Mouse (Mus musculus): ENCODE data around the gene Gm20897. TPM values are rescaled to one million over a fixed set of nuclear protein-coding genes. Genes with fewer than 3 reads are reported as not detected.
"Not testable (repeated sequence)": the region's sequence is repeated elsewhere in the genome, so short reads cannot be mapped to it uniquely, and the experiment has no call there.

The Gm20897 gene
- not detected in 2 replicates for polyA plus RNA-seq (2015; fragmentation: Nextera tagmentation; extraction: Ambion mirVana)

DNA sequence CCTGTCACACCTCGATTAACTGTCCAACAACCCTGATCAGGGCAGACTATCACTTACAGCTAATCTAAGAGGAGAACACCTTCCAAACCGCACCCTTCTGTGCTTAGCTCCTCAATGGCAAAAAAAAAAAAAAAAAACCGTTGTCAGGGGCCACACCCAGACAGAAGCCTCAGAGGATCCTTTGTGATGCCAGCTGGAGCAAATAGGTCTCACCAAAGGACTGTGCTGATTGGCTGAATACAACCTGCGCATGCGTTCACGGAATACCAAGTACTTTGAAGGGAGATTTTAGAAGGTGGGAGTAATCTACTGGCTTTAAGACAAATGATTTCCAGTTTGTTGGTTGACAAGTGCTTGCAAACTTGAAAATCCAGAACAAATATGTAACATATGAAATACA, at the start of gene Gm20897:
Gene Gm20897, minus strand, starts transcription at position 101 of the 400 bp plus-strand sequence.
- not testable (repeated sequence) for H3K9me3 ChIP-seq (ENCODE audit: control insufficient read depth, low read length); ATAC-seq (ENCODE audit: low FRiP score, low TSS enrichment); H3K4me3 ChIP-seq (ENCODE audit: low read depth, low read length); DNase-seq (ENCODE audit: low spot score); H3K27ac ChIP-seq (replicated peaks); H3K27me3 ChIP-seq (ENCODE audit: control insufficient read depth, insufficient read depth, low read length); H3K4me1 ChIP-seq (replicated peaks; ENCODE audit: control insufficient read depth, insufficient read depth); H3K36me3 ChIP-seq (ENCODE audit: control insufficient read depth, insufficient read depth, low read length); H3K9ac ChIP-seq (ENCODE audit: low read length); H3K4me2 ChIP-seq (replicated peaks; ENCODE audit: low read depth)
- WGBS, result 79% methylated on average over 5 of the region's 6 CpGs

Other genes with a start within 250 kb of the Gm20897 start
- gene Gm21732, start 73.5 kb upstream of the Gm20897 start, polyA plus RNA-seq (2015; fragmentation: Nextera tagmentation; extraction: Ambion mirVana), result not detected in 2 replicates